Mouse (Mus musculus): ENCODE data around the gene Gpr15. TPM values are rescaled to one million over a fixed set of nuclear protein-coding genes. Genes with fewer than 3 reads are reported as not detected.

Gene Gpr15
- polyA plus RNA-seq, 1 experiment from 2014 or later: not detected

DNA sequence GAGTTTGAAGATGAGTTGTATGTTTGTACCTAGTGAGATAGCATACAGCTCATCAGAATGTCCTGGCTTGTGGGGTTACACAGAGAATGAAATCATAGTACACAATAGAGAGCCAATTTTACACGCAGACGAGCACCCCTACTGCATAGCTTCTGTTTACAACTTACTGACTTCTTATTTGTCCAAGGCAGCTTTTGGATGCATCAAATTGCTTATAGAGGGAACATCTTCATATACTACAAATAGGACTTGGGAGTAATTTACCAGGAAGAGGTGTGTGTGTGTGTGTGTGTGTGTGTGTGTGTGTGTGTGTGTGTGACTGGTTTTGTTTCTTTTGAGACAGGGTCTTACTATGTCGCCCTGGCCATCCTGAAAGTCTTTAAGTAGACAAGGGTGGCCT is 50.3 kb downstream of the Gpr15 start:
- no peaks in the 10 kb centered on the region for H3K9me3 ChIP-seq (replicated peaks)
- no peak overlapping the region for H3K4me3 ChIP-seq (replicated peaks)
- no peak for ATAC-seq (ENCODE audit: low FRiP score)
- peaks cover under 1% of the 10 kb centered on the region; the same call in 1 of the 2 replicates for H3K36me3 ChIP-seq
- WGBS: 87% methylated on average over 3 of the region's 3 CpGs
- no peak overlapping the region for H3K9ac ChIP-seq (replicated peaks)
- no peak overlapping the region for H3K4me2 ChIP-seq
- H3K4me1 ChIP-seq: peaks cover 23% of the 10 kb centered on the region
- H3K27ac ChIP-seq (replicated peaks): no peak overlapping the region
- H3K27me3 ChIP-seq (replicated peaks): no peaks in the 10 kb centered on the region

Small RNA genes within 50 kb of the gene (microRNA-seq; reads per million reads assigned to microRNA genes)
- gene Gm27564: not detected

Other genes starting within 250 kb of the Gpr15 start
- 12.1 and 16.3 TPM in 2 replicates for gene St3gal6, start 194.8 kb downstream of the Gpr15 start, polyA plus RNA-seq (2015; fragmentation: Nextera tagmentation; extraction: Ambion mirVana)
- not detected in 2 replicates for gene Gm813, start 102.1 kb downstream of the Gpr15 start, polyA plus RNA-seq (2015; fragmentation: Nextera tagmentation; extraction: Ambion mirVana)
- not detected in 2 replicates for gene E330017A01Rik, start 80.3 kb downstream of the Gpr15 start, polyA plus RNA-seq (2015; fragmentation: Nextera tagmentation; extraction: Ambion mirVana)
- gene Cpox, start 48.8 kb downstream of the Gpr15 start, polyA plus RNA-seq (2015; fragmentation: Nextera tagmentation; extraction: Ambion mirVana): 15.8 and 20.3 TPM in 2 replicates
- gene Cldnd1, start 8.8 kb upstream of the Gpr15 start, polyA plus RNA-seq (2015; fragmentation: Nextera tagmentation; extraction: Ambion mirVana): 141 TPM in 2 replicates
- gene Olfr172, start 44.1 kb upstream of the Gpr15 start, polyA plus RNA-seq (2015; fragmentation: Nextera tagmentation; extraction: Ambion mirVana): not detected in 2 replicates
- not detected in 2 replicates for gene Olfr173, start 81.2 kb upstream of the Gpr15 start, polyA plus RNA-seq (2015; fragmentation: Nextera tagmentation; extraction: Ambion mirVana)
- not detected in 2 replicates for gene Olfr175-ps1, start 107.7 kb upstream of the Gpr15 start, polyA plus RNA-seq (2015; fragmentation: Nextera tagmentation; extraction: Ambion mirVana)
- gene Olfr177, start 155.7 kb upstream of the Gpr15 start, polyA plus RNA-seq (2015; fragmentation: Nextera tagmentation; extraction: Ambion mirVana): not detected in 2 replicates
- not detected in 2 replicates for gene Olfr178, start 173.0 kb upstream of the Gpr15 start, polyA plus RNA-seq (2015; fragmentation: Nextera tagmentation; extraction: Ambion mirVana)
- gene Olfr181, start 209.7 kb upstream of the Gpr15 start, polyA plus RNA-seq (2015; fragmentation: Nextera tagmentation; extraction: Ambion mirVana): not detected in 2 replicates
- gene Olfr180, start 210.3 kb upstream of the Gpr15 start, polyA plus RNA-seq (2015; fragmentation: Nextera tagmentation; extraction: Ambion mirVana): not detected in 2 replicates